Mouse (Mus musculus) liver, postnatal 0 days (tissue): ENCODE data around the gene Rhox13.

Experiments
- CTCF ChIP-seq: sonication (generic); IDR thresholded peaks from 2 replicates; pipeline ENCODE4 v1.5.1; 2016; ENCODE audit warnings: antibody characterized with exemption, low read depth
- EP300 ChIP-seq: IDR thresholded peaks from 2 replicates; pipeline ENCODE4 v1.6.1; 2016; ENCODE audit warnings: antibody characterized with exemption, low read depth, mild to moderate bottlenecking

DNA sequence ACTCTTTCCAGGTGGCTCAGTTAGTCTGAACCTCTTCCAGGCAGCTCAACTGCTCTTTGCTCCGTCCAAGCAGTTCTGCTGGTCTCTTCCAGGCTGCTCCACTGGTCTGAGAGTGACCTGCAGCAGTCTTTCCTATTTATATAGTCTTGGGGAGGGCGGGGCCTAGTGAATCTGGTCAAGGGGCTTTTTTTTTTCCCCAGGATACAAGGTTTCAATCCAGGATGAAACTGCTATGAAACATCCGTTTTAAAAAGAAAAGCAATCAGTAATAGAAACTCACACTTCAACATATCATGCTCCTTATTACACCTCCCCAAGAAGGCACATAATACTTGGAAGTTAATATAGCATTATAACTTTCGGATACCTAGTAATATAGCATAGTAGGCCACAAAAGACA, 10.2 kb upstream of the Rhox13 start, which contains the start of gene Rhox12:
- TF ChIP-seq EP300 (no peak), CTCF (no peak)
